Mouse (Mus musculus) lung, postnatal 25 days (tissue): Measurements from ENCODE around the gene Olfr60.

Source experiments
- DNase-seq: peaks from one replicate; pipeline ENCODE4 v3.0.0; 2022; ENCODE audit warnings: low spot score

Olfr60 gene

DNA sequence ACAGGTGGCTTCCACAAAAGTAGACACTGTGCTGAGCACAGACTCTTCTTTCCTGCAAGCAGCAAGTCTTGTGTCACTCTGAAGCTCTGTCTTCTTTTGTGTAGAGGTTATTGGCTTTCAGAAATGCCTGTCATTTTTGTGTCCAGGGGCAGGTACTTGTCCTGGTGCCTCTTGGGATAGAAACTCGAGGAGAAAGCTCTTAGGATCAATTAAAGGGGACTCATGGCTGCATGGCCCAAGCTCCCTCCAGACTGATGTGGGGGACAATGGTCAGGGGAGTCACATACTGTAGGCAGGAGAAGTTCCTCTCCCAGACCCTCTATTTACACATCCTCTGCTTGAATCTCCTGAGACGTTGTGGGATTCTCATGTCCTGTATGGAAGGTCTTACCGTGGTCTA, at the start of gene Olfr60:
Gene Olfr60 (minus strand): TSS at position 101 of the 400 bp plus-strand sequence.
- DNase-seq: no peak

DNA sequence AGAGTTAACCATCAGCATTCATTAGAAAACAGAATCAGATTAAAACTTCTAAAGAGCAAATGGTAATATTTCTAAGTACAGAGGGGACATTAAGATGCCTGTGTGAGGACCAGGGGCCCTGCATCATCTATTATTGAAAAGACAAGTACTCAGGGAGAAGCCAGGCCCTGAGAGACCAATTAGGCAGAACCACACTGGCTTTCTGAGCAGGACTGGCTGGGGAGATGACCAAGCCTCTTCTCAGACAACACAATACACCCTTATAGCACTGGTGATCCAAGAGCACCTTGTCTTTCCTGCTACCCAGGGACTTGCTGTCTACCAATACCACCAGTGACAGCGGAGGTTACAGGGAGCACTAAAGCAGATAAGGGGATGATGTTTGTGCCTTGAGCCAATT, 41.3 kb upstream of the Olfr60 start, which contains the start of gene Olfr531:
Gene Olfr531 (minus strand): TSS at position 101 of the 400 bp plus-strand sequence.
- DNase-seq: no peak

- DNase-seq: no peak
These were observed 15.4 kb upstream of the Olfr60 start for GRCm38 (mm10) chr7:140376911-140377310.

GRCm38 (mm10) chr7:140376231-140376630, 14.8 kb upstream of the Olfr60 start, which contains the start of gene Olfr530:
Gene Olfr530, minus strand, starts transcription at chr7:140376331.
- no peak for DNase-seq

DNA sequence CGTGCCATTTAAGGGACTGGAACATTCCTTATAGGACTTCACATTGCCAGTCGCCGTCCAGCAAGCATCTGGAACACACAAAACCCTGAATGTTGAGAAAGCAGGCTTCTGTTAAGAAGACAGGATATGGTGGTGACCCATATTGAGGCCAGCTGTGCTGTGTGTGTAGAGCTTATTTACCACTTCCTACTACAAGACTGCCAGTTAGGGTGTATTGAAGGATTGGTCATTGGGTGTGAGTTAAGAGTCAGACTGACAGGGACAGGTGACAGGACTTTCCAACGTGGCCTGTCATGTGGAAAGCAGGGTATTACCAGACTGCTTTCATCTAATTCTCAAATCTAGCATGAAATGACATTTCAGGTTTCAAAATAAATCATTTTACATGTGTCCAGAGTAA, 12.8 kb upstream of the Olfr60 start:
- no peak for DNase-seq

GRCm38 (mm10) chr7:140333717-140334116, 27.8 kb downstream of the Olfr60 start, which contains the start of gene Olfr527:
Gene Olfr527, plus strand, starts transcription at chr7:140334017.
- DNase-seq: no peak

GRCm38 (mm10) chr7:140329766-140330304, 31.6 kb downstream of the Olfr60 start:
- DNase-seq: no peak

GRCm38 (mm10) chr7:140321135-140321534, 40.3 kb downstream of the Olfr60 start:
- no peak for DNase-seq

DNA sequence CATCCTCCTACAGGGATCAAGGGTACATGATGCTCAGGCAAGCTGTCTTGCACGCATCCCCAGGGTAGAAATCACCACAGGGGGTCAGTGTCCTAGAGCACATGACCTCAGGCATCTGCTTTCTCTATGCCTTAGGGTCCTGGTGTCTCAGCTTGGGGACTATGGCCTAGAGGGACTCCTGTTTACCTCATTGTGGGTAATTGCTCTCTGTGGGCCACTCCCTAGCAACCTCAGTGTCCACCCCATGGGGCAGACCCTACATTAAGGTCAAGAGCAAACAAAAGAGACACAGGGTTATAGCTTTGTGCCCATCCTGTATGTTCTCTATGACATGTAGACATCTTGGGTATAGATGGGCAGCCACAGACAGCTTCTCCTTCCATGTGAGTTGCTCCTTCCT, 40.9 kb downstream of the Olfr60 start, which contains the start of gene Olfr525:
Gene Olfr525 (plus strand): TSS at position 301 of the 400 bp plus-strand sequence.
- DNase-seq: no peak

- no peak for DNase-seq
These were observed 41.5 kb downstream of the Olfr60 start for GRCm38 (mm10) chr7:140319861-140320385.

DNA sequence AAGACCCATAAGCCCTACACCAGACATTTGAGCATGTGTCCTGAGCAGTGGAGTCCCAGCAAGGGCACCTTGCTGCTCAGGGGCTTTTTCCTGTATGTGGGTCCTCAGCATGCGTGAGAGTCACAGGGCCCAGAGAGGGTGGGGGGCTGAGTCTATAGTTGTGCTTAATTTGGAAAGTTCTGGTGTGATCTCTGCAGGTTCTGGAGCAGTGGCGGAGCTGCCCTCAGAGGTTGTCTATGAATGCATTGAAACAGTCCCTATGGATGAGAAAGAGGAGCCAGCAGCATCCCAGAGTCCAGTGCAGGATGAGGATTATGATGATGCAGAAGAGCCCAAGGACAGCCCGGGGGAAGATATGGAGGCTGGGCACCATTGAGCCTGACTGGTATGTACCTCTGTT, 62.1 kb downstream of the Olfr60 start:
- DNase-seq: no peak

DNA sequence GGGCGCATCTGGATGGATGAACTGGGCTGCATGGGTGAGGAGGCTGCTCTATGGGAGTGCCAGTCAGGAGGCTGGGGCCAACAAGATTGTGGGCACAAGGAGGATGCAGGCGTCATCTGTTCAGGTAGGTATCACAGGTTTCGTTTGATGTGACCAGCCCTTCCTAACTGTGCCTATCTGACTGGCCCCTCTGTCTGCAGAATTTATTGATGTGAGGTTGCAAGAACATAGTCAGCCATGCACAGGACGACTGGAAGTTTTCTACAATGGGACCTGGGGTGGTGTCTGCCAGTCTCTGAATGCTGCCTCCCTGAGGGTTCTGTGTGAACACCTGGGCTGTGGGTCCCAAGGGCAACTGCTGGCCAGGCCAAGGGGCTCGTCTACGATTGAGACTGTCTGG, 64.6 kb downstream of the Olfr60 start:
- DNase-seq: no peak

- no peak for DNase-seq
These were observed 65.7 kb downstream of the Olfr60 start for GRCm38 (mm10) chr7:140295746-140296145.
